10 mouse cellular contexts compared by ENCODE assay signal in the genomic region with DNA sequence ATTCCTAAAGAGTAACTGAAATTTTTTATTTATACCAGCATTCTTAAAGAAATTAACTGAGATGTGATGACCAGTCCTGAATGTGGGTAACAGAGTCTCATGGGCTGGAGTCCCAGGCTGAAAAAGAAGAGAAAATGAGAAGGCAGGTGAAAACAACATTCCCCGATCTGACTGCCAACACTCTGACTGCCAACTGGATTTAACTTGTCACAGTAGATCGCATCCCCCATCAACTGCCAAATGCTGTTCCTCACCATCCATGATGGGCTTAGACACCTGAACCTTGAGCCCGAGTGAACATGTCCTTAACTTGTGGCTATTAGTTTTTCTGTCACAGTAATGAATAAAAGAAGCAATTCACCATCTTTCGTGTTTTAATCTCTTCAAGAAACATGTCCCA.
"Had no signal": no experiment of that assay in that cellular context is flagged by ENCODE, and none has a peak within 500 bp of the region (broad histone marks: within the 10 kb centered on the region; RNA-seq: fewer than 3 reads in every experiment).

No protein-coding gene starts in this region.

- DNase-seq: kidney, postnatal 14 days; kidney, postnatal 4 days; left cerebral cortex, postnatal 4 days; lung, adult 18-20 months; lung, postnatal 10 days; lung, postnatal 36 days; retina, postnatal 1 day; right cerebral cortex, postnatal 25 days; spleen, adult 18-20 months; thymus, postnatal 25 days had no signal
